Mouse (Mus musculus): ENCODE results near the gene Cpeb4.

GRCm38 (mm10) chr11:31823513-31823912, 48.5 kb upstream of the Cpeb4 start:
- TF ChIP-seq CTCF (IDR thresholded peaks at IDR 0.05; ENCODE audit: extremely low read depth, insufficient read length, insufficient replicate concordance, low read depth, low read length) (no peak), POLR2A (IDR thresholded peaks at IDR 0.05; ENCODE audit: low read depth, low read length) (no peak)
